Mouse (Mus musculus): ENCODE results near the gene Poldip3. TPM values are rescaled to one million over a fixed set of nuclear protein-coding genes. Genes with fewer than 3 reads are reported as not detected.

The Poldip3 gene
- total RNA-seq, 2 experiments from 2014 or later: 16.0 to 16.3 TPM

- intact Hi-C loops (cut with DNase I): no loop called here
- DNase-seq: no peak
- no peak for TF ChIP-seq CTCF (IDR thresholded peaks at IDR 0.05)
Observed at GRCm38 (mm10) chr15:83170956-83171659, 21.9 kb upstream of the Poldip3 start.

GRCm38 (mm10) chr15:83169772-83170722, 20.9 kb upstream of the Poldip3 start:
- peak overlapping the region; percentile 69 for H3K4me3 ChIP-seq
- peak; percentile 54 for DNase-seq
- intact Hi-C loops (cut with DNase I): no loop called here
- no peak for TF ChIP-seq CTCF (IDR thresholded peaks at IDR 0.05)
- peak overlapping the region; percentile 77 for H3K27ac ChIP-seq

More at GRCm38 (mm10) chr15:83170956-83171659, 21.9 kb upstream of the Poldip3 start:
- peak overlapping the region; percentile 98 for H3K4me3 ChIP-seq
- peak overlapping the region; percentile 94 for H3K27ac ChIP-seq

GRCm38 (mm10) chr15:83168875-83169771, 19.9 kb upstream of the Poldip3 start:
- peak overlapping the region; percentile 77 for H3K27ac ChIP-seq
- no peak for TF ChIP-seq CTCF (IDR thresholded peaks at IDR 0.05)
- no peak for DNase-seq
- H3K4me3 ChIP-seq: peak overlapping the region; percentile 69
- intact Hi-C loops (cut with DNase I): no loop called here

- Histone ChIP-seq H3K4me3 (peak overlapping the region; percentile 69), H3K27ac (peak overlapping the region; percentile 28; the same call in 1 of the 2 replicates)
- DNase-seq: no peak
- intact Hi-C loops (cut with DNase I): no loop called here
- TF ChIP-seq CTCF (IDR thresholded peaks at IDR 0.05): no peak
Observed at GRCm38 (mm10) chr15:83168311-83168710, 19.1 kb upstream of the Poldip3 start.

GRCm38 (mm10) chr15:83167550-83168065, 18.4 kb upstream of the Poldip3 start:
- peak overlapping the region; percentile 45; the same call in 1 of the 2 replicates for H3K4me3 ChIP-seq
- no peak for DNase-seq
- intact Hi-C loops (cut with DNase I): no loop called here
- peak overlapping the region; percentile 83 for H3K27ac ChIP-seq
- no peak for TF ChIP-seq CTCF (IDR thresholded peaks at IDR 0.05)

GRCm38 (mm10) chr15:83167126-83167525, 17.9 kb upstream of the Poldip3 start:
- intact Hi-C loops (cut with DNase I): no loop called here
- Histone ChIP-seq H3K4me3 (peak overlapping the region; percentile 45), H3K27ac (peak overlapping the region; percentile 83)
- no peak for DNase-seq
- no peak for TF ChIP-seq CTCF (IDR thresholded peaks at IDR 0.05)

- Histone ChIP-seq H3K27ac (peak overlapping the region; percentile 83), H3K4me3 (peak overlapping the region; percentile 45)
- peak; percentile 71 for DNase-seq
- intact Hi-C loops (cut with DNase I): no loop called here
- no peak for TF ChIP-seq CTCF (IDR thresholded peaks at IDR 0.05)
Observed at GRCm38 (mm10) chr15:83166642-83167041, 17.5 kb upstream of the Poldip3 start.

GRCm38 (mm10) chr15:83165526-83166315, 16.5 kb upstream of the Poldip3 start:
- intact Hi-C loops (cut with DNase I): no loop called here
- no peak for TF ChIP-seq CTCF (IDR thresholded peaks at IDR 0.05)
- peak overlapping the region; percentile 83 for H3K27ac ChIP-seq

GRCm38 (mm10) chr15:83164971-83165471, 15.8 kb upstream of the Poldip3 start:
- TF ChIP-seq CTCF (IDR thresholded peaks at IDR 0.05): no peak
- DNase-seq: peak; percentile 71
- intact Hi-C loops (cut with DNase I): no loop called here
- peak overlapping the region; percentile 26 for H3K4me3 ChIP-seq
- peak overlapping the region; percentile 81 for H3K27ac ChIP-seq

More at GRCm38 (mm10) chr15:83165526-83166315, 16.5 kb upstream of the Poldip3 start:
- no peak for DNase-seq
- H3K4me3 ChIP-seq: peak overlapping the region; percentile 26; the same call in 1 of the 2 replicates

GRCm38 (mm10) chr15:83162818-83163485, 13.8 kb upstream of the Poldip3 start:
- no peak for DNase-seq
- no peak for TF ChIP-seq CTCF (IDR thresholded peaks at IDR 0.05)
- peak overlapping the region; percentile 46 for H3K27ac ChIP-seq
- no peak overlapping the region for H3K4me3 ChIP-seq
- intact Hi-C loops (cut with DNase I): no loop called here

Data from gastrocnemius, adult 2 months (tissue).